Mouse (Mus musculus) kidney, postnatal 25 days (tissue): ENCODE data around the gene Otop3.

Experiments
- DNase-seq, 2 experiments: peaks; one replicate each; pipeline ENCODE4 v3.0.0; 2021; ENCODE audit warnings: mixed read lengths in 2 of 2

Otop3 gene

DNA sequence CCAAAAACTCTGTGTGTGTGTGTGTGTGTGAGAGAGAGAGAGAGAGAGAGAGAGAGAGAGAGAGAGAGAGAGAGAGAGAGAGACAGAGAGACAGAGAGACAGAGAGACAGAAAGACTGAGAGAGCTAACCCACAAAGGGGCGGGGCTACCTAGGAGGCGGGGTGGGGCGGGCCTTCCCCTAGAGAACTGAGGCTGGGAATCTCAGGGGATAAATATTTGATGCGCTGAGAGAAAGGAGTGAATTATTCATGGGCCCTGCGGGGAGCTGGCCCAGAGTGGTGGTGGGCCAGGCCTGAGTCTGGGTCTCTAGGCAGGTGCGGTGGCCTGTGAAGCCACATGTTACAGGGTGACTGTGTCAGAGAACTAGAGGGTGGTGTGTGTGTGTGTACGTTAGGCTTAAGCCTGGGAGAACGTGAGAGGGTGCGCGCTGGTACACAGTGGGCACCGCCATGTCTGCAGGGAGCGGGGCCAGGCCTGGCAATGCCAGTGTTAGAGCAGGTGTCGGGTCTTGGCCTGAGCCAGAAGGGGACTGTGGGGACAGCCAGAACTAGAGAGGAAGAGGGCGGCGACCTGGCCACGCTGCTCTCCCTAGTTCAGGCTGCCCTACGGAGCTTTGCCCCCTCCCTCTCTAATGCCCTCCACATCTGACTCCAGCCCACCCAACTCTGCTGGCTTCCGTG is 14.7 kb upstream of the Otop3 start:
- DNase-seq = peak in 1 of 2 experiments; percentile 29

DNA sequence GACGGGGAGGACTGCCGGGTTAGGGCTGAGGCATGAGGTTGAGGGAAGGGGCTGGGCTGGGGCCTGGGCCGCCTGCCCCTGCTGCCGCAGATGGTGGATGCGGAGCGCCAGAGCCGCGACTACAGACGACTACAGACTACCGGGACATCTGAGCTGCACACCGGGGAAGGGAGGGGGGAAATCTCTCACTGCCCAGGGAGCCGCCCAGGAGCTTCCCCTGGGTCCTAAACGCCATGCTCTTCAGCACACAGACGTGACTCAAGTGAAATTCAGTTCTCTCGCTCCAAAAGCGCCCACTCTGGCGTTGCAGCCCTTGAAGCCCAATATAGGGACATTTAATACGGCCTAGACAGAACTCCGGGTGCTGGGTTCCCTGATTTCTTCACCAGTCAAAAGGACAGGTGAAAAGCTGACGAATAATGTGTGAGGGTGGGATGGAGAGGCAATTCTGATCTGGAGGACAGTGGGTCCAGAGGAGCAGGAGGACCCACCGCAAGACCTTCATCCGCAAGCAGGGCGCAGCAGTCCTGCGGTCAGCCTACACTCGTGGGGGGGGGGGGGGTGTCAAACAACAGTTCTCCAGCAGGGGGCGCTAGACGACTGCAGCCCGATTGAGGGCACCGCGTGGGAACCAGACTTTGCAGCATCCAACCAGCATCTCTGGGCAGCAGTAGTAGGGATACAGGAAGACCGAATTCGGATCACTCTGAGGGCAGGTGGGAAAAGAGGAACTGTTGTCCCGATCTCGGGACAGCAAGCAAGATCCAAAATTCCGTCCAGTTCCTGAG is 12.4 kb upstream of the Otop3 start, which contains the start of gene Ush1g:
Gene Ush1g (minus strand): TSS at position 136 of the 788 bp plus-strand sequence.
- DNase-seq = peak; percentile 66 to 72

DNA sequence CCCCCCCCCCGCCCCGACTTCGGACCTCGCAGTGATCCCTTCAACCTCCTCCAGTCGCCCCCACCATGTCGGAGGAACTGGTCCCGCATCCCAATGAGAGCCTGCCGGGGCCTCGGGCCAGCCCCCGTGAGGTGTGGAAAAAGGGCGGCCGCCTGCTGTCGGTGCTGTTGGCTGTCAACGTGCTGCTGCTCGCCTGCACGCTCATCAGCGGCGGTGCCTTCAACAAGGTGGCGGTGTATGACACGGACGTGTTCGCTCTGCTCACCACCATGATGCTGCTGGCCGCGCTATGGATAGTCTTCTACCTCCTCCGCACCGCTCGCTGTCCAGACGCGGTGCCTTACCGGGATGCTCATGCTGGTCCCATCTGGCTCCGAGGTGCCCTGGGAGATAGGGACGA is 11.2 kb upstream of the Otop3 start:
- no peak for DNase-seq

DNA sequence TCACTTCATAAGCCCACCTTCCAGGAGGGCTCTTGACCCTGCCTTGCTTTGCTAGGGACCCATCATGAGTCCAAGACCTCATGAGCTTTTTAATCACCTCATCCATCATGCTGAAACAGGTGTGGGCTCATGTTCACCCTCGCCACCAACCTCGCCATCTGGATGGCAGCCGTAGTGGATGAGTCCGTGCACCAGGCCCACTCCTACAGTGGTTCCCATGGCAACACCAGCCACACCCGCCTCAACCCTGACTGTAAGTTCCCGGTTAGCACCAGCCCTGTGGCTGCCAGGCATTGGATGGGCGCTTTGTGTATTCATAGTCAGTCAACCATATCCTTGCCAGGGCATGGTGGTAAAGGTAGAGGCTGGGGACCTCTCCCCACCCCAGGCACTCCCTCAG is 7.8 kb upstream of the Otop3 start:
- peak in 1 of 2 experiments; percentile 31 for DNase-seq

DNA sequence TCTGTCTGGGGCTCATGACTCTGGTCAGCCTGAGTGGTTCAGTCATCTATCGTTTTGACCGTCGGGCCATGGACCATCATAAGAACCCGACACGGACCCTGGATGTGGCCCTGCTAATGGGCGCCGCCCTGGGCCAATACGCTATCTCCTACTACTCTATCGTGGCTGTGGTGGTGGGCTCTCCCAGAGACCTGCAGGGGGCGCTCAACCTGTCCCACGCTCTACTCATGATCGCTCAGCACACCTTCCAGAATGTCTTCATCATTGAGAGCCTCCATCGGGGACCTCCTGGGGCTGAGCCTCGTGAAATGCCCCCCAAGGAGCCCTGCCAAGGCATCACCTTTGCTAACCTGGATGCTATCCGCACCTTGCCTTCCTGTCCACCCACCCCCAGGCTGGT is 5.2 kb upstream of the Otop3 start:
- peak in 1 of 2 experiments; percentile 10 for DNase-seq

DNA sequence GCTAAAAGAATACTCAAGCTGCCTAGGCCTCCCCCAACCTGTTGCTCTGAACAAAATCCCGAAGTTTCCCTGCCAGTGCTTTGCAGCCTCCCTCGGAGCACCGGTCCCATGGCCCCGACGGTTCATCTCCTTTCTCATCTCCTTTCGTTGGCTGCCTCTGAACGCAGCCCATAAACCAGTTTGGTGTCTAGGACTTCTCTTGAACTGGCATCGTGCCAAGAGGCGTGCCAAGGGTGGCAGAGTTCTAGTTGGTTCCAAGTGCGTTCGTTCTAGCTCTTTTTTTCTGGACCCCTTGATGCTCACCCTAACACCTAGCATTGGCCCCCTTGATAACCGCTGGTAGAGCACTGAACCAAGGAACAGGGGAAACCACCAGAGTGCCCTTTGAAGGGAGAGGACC is 692 bp downstream of the Otop3 start:
- DNase-seq = peak in 1 of 2 experiments; percentile 53

DNA sequence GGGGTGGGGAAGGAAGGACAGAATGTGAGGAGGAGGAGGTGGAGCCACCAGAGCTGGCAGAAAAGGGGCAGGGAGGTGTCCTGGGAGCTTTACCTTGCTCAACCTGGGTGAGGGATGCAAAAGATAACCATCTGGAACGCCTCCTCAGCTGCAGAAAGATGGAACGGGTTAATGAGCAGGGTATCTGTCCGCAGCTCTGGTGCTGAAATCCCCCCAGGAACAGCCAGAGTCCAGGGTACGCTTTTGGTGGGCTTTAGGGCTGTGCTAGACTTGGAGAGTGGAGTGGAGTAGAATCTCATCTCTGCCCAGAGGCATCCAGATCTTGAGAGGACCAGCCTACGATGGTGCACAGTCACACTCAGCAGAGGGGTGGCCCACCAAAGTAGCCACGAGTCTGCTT is 1.6 kb downstream of the Otop3 start:
- no peak for DNase-seq

DNA sequence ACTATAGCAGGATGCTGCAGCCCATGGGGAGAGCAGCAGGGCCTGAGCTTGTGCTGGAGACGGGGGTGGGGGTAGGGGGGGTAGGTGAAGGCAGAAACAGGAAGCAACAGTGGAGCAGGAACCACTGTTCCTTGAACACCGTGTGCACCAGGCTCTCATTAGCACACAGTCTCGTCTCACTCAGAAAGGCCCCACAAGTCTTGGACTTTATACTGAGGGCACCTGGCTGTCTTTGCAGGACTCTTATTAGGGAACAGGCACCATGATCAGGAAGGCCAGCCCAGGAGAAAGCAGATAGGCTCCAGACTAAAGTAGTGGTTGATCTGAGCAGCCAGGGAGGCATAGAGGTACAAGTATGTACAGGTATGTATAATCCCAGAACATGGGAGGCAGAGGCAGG is 2.8 kb downstream of the Otop3 start:
- peak in 1 of 2 experiments; percentile 53 for DNase-seq

DNA sequence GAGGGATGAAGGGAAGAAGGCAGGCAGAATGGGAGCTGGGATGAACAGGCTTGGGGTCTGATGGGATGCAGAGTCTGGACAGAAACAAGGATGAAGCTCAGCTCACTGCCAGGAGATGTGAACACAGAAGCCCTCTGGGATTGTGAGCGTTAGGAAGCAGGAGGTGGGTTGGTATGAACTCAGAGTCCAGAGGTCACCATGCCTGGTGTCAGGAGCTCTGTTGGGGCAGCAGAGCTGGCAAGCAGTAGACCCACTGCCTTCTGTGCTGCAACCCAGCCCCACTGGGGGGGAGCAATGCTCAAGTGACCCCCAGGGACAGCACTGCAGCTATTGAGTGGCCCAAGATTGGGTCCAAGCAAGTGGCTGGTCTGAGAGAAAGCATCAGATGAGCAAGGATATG is 3.3 kb downstream of the Otop3 start:
- DNase-seq = peak in 1 of 2 experiments; percentile 53

DNA sequence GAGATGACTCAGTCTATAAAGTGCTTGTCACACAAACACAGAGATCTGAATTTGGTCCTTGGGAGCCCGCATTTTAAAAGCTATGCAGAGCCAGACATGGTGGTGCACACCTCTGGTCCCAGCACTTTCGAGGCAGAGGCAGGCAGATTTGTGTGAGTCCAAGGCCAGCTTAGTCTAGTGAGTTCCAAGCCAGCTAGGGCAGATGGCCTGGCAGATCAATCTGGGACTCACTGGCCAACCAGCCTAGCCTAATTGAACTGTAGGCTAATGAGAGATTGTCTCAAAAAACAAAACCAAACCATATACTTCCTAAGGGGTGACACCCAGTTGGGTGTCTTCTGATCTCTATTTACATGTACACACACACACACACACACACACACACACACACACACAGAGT is 6.7 kb downstream of the Otop3 start:
- DNase-seq = no peak

DNA sequence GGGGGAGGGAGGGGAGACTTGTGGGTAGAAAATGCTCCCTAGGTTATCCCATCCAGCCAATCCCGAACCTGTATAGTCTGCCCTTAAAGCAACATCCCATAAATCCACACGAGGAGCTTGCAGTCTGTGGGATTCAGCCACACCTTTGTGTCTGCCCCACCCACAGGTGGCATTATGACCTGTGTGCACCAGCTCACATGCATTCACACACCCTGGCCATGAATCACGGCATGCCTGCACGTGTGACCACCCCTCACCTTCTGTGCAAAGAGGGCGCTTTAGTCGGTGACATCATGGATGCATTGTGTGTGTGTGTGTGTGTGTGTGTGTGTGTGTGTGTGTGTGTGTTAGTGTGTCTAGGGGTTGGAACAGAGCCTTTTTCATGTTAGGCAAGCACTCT is 7.3 kb downstream of the Otop3 start:
- DNase-seq = no peak

DNA sequence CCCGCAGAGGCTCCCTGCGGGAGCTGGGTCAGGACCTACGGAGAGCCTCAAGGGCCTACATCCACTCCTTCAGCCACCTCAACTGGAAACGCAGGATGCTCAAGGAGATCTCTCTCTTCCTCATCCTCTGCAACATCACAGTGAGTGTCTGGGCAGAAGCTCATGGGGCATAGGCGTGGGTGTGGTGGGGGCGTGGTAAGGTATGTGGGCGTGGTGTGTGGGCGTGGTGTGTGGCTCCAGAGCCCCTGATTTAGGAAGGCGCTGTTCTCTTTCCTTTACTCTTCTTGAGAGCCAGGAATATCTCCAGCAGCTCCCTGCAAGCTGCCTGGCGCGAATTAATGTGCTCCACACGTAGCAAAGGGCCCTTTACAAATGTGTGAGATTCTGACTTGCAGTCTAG is 10.4 kb downstream of the Otop3 start:
- no peak for DNase-seq

DNA sequence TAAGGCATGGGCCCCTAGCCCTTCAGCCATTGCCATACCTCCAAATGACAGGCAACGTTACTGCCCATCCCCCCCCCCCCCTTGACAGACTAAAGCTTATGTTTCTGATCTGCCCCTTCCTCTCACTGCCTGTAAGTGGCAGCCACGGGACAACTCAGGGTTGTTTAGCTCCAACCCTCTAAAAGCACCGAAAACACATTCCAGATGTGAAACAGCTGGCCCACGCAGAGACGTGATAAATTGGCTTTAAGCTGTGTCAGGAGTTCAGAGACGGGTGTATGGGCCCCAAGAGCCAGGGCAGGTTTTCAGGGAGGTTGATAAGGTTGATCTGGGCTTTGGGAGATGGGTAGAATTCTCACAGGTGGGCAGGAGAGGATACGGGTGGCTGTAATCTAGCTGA is 11.0 kb downstream of the Otop3 start:
- no peak for DNase-seq

DNA sequence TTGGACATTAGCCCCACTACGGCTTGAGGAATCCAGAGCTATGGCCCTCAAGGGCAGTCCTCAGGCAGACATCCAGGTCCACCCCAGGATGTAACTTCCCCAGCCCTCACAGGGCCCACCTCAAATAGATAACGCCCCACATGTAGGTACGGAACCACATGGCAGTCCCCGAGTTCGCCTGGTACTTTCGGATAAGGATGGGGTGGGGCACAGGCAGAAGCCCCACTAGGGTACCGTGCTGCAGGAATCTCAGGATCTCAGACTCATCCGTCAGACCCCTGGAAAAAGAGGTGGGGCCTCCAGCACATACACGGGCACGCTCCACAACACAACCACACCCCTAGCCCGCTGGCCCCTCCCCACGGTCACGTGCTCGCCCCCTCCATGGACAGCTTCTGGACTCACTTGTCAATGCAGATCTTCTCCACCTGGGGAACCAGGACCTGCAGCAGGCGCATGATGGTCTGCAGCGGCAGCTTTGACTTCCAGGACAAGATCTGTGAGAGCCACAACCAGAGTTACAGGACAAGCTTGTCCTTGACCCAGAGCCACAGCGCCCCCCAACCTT is 14.2 kb downstream of the Otop3 start:
- DNase-seq = no peak

DNA sequence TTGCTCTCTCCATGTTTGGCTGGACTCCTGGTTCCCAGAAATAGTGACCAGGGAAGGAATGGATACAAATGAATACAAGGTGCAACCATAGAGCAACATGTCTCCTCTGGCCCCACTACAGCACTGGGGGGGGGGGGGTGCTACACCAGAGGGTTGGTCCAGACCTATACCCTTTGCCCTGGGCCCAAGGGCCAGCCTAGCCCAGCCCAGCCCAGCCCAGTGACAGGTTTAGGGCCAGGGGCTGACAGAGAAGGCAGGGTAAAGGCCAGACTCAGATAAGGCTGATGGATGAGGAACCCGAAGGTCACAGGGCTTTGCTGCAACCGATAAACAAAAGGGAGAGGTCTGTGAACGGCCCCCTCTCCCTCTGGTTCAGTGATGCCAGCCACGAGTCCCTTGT is 15.4 kb downstream of the Otop3 start:
- DNase-seq = no peak

DNA sequence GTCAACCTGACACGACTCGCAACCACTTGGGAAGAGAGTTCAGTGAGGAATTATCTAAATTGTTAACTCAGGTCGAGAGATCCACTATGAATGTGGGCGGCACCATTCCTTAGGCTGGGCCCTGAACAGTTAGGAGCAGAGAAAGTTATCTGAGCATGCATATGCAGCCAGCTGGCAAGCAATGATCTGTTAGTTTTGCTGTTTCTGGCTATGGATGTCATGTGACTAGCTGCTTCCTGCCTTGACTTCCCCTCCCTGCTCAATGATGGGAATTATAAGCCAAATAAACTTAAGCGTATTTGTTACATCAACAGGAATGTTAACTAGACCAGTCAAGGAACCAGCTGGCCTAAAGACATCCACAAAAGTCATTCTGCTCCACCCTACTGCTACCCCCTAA is 18.8 kb downstream of the Otop3 start:
- no peak for DNase-seq

DNA sequence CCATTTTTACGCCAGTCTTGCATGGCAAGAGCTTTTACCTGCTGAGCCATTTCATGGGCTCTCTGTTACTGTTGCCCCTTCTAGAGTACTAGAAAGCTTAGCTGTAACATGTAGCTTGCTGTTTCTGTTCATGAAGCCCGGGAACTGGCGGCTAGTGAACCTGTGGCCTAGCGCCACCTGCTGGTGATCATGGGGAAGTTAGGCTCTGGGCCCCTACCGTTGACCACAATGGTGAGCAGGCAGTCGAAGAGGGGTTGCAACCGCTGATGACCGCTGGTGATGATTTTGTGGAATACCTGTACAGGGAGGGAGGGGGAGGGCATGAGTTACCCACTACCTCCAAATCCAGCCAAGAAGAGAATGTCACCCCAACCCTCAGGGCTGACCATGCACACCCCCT is 19.7 kb downstream of the Otop3 start:
- DNase-seq = peak; percentile 72 to 73

DNA sequence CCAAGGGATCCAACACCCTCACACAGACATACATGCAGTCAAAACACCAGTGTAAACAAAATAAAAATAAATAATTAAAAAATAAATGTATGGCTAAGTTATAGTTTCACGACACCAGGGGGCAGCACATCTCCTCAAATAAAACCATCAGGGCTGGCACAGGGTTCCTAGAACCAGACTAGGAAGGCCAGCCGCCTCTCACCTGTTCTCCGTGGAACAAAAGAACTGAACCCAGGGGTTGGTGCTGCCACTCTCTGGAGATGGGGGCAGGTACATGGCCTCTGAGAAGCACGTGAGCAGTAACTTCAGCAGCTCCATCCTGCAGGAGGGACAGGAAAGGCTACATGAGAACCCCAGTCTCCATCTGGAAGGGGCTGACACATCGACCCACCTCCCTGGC is 23.9 kb downstream of the Otop3 start:
- peak; percentile 80 to 92 for DNase-seq

DNA sequence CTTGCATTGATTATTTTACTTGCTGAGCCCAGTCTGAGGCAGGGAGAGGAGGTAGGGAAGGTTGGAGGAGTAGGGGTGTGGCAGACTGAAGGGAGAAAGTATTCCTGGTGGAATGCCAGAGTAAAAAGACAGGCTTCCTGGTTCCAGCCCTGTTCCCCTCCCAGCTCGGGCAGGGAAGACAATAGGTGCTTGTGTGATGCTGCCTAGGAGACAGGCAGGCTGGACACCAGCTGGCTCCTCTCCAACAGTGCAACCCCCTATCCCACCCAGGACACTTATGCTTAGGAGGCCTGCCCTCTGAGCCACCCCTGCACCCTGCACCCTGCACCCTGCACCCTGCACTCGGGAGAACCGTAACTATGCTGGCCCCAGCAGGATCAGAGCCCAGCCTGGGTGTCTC is 24.8 kb downstream of the Otop3 start:
- no peak for DNase-seq

DNA sequence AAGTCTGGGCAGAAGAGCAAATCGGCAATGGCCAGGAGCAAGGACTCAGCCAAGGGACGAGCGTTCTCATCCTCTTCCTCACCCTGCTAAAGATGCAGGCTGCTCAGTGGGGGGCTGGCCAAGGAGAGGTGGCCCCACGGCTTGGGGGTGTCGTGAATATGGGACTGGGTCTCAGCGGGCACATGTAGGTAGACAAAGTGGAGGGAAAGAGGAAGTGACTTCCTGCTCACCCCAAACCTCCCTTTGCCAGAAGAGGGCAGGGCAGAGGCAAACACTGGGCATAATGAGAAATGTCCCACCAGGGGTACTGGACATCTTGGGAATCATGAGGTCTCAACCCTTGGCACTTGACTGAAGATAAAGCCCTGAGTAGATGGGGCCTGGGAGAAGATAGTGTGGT is 25.2 kb downstream of the Otop3 start:
- DNase-seq = no peak

DNA sequence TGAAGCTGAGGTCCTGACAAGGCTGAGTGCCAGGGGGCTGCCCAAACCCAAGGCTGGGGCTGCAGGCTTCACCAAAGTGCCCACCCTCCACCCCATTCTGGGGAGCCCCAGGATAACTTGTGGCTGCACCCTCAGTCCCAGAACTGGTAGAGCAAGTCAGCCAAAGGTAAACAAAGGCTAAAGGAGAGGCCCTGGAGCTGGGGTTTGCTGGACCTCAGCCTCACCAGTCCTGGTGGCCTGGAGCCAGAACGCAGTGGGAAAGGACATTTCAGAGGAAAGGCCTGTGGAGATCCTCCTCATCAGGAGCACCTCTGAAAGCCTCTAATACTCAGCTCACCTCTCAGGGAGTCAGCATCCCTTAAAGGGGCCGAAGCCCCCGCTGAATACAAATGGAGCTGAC is 29.6 kb downstream of the Otop3 start:
- no peak for DNase-seq

DNA sequence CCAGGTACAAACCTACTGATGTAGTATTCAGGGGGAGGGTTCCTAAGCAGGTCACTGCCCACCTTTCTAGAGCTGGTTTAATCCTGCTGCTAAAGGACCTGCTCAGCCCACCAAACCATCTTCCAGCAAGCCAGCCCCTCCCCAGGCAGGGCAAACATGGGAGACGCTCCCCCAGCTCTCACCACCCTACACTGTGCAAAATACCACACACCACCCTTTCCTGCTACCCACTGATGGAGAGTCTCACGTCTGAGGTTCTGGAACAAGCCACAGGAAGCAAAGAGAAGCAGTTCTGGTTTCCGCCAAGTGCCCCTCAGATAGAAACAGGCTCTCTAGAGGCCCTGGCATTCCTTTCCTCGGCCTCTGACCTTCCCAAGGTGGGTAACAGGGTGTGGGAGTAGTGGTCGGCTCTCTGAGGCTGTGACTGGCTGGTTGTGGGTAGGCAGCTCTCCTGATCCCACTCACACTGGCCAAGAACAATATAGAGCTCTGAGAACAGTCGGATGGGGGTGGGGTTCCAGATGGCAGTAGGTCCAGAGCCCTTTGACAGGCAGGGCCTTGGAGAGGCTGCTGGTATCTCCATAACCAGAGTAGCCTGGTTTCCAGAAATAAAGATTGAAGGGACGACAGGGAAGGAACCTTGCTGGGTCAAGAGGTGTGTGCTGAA is 31.6 kb downstream of the Otop3 start:
- no peak for DNase-seq

DNA sequence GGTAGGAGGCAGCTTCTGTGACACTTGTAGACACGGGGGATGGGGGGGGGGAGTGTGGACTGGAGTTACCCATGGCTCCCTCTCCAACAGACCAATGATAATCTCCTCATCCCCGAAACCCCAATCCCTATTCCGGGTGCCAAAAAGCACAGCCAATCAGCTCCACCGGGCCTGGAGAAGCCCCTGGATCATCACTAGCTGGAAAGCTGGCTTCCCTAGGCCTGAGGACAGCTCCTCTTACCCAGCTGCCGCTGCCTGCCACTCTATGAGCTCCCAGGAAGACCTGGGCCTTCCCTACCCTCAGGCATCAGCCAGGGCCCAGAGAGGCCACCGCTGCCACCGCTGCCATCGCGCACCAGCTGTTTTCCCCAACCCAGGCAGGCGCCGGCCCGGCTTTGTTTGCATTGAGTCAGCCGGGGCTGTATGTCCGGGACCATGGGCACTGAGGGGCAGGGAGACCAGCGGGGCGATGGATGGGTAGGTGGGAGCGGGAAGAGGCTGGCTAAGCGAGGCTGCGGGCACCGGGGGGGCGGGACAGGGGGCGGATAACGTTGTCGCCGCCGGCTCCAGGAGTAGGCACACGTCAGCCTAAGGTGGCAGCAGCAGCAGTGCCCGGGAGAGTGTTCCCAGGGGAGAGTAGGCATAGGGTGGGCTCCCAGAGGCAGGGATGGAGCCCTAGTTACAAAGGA is 32.3 kb downstream of the Otop3 start:
- DNase-seq = no peak
